In the genomic region with DNA sequence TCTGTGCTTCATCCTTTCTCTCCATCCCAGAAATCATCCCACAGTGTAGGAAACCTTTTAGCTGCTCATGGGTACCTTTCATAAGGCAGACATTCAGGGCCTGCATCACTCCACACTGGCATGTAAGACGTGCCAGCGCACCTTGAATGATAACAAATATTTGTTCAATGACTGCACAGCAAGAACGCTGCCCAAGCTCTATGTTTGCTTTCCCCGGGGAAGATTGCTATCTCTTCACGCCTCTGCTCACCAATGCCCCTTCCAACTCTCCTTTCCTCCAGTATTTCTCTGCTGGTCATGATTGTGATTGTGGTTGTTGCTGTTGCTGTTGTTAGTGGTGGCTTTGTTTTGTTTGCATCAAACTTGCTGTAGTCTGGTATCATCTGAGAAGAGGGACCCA, we compare ENCODE assay signal across 22 mouse cellular contexts. TPM values are rescaled to one million over a fixed set of nuclear protein-coding genes. Genes with fewer than 3 reads are reported as not detected.
A peak's percentile ranks its signal among the peaks of the same experiment; 100 is the strongest.
DNase-seq lines count a peak whose midpoint lies in the region; ATAC-seq and TF ChIP-seq lines count a peak whose summit lies in the region.
"Had no signal": no experiment of that assay in that cellular context is flagged by ENCODE, and none has a peak within 500 bp of the region (broad histone marks: within the 10 kb centered on the region; RNA-seq: fewer than 3 reads in every experiment).

No protein-coding gene starts in this region.

- no peaks in the 10 kb centered on the region for H3K36me3 ChIP-seq in midbrain, embryonic 10.5 days
- no peaks in the 10 kb centered on the region for H3K36me3 ChIP-seq in midbrain, embryonic 16.5 days (ENCODE audit: control insufficient read depth, insufficient read depth, low read length)
- H3K36me3 ChIP-seq in stomach, embryonic 16.5 days (ENCODE audit: control insufficient read depth, insufficient read depth, low read length), result no peaks in the 10 kb centered on the region
- H3K36me3 ChIP-seq: embryonic facial prominence, embryonic 13.5 days; forebrain, embryonic 12.5 days; heart, embryonic 15.5 days had no signal

- ATAC-seq in midbrain, embryonic 16.5 days, result no peak
- ATAC-seq in stomach, embryonic 16.5 days (ENCODE audit: insufficient read depth, low FRiP score), result peak; percentile 72; the same call in 1 of the 2 replicates
- ATAC-seq: activated CD4-positive, CD25-positive, alpha-beta regulatory T cell, adult 4 months; forebrain, embryonic 16.5 days; Patski had no signal

- WGBS in midbrain, embryonic 10.5 days, result 85% methylated on average over 5 of the region's 5 CpGs
- WGBS in midbrain, embryonic 16.5 days, result 74% methylated on average over 5 of the region's 5 CpGs
- 61% methylated on average over 5 of the region's 5 CpGs for WGBS in stomach, embryonic 16.5 days

- H3K9me3 ChIP-seq in midbrain, embryonic 10.5 days (replicated peaks), result no peaks in the 10 kb centered on the region
- no peaks in the 10 kb centered on the region for H3K9me3 ChIP-seq in midbrain, embryonic 16.5 days (replicated peaks; ENCODE audit: control insufficient read depth, low read length, poor library complexity, severe bottlenecking)
- no peaks in the 10 kb centered on the region for H3K9me3 ChIP-seq in stomach, embryonic 16.5 days (replicated peaks; ENCODE audit: control insufficient read depth, low read length)
- H3K9me3 ChIP-seq: embryonic facial prominence, embryonic 13.5 days; forebrain, embryonic 12.5 days; heart, embryonic 15.5 days had no signal

- DNase-seq in layer of hippocampus, adult 2 months (ENCODE audit: low spot score in 2 of 2), result no peak
- DNase-seq in layer of hippocampus, postnatal 25 days (ENCODE audit: extremely low spot score in 1 of 2, low spot score in 1 of 2), result no peak
- no peak for DNase-seq in midbrain, embryonic 10.5 days (ENCODE audit: low spot score)
- peak; percentile 57 for DNase-seq in gonadal fat pad, adult 2 months (ENCODE audit: low read depth)
- no peak for DNase-seq in right cerebral cortex, postnatal 25 days
- DNase-seq: adrenal gland, postnatal 14 days; cerebellum, adult 11-12 months; cerebellum, adult 9-11 months; cerebellum, postnatal 36 days; gastrocnemius, postnatal 10 days; heart, adult 2 months; heart, postnatal 14 days had no signal

- no peak overlapping the region for H3K4me3 ChIP-seq in layer of hippocampus, adult 2 months
- H3K4me3 ChIP-seq in midbrain, embryonic 10.5 days, result no peak overlapping the region
- no peak overlapping the region for H3K4me3 ChIP-seq in midbrain, embryonic 16.5 days (ENCODE audit: low read depth, low read length)
- no peak overlapping the region for H3K4me3 ChIP-seq in stomach, embryonic 16.5 days (replicated peaks; ENCODE audit: low read length)
- H3K4me3 ChIP-seq: embryonic facial prominence, embryonic 13.5 days; forebrain, embryonic 12.5 days; heart, adult 2 months; heart, embryonic 15.5 days had no signal

- peaks cover 19% of the 10 kb centered on the region for H3K4me1 ChIP-seq in midbrain, embryonic 10.5 days
- H3K4me1 ChIP-seq in midbrain, embryonic 16.5 days (ENCODE audit: control insufficient read depth, insufficient read depth, low read length), result peaks cover 3% of the 10 kb centered on the region; the same call in 1 of the 2 replicates
- peaks cover 16% of the 10 kb centered on the region for H3K4me1 ChIP-seq in stomach, embryonic 16.5 days (ENCODE audit: control insufficient read depth, insufficient read depth, low read length)
- H3K4me1 ChIP-seq: forebrain, embryonic 12.5 days; heart, embryonic 15.5 days had no signal

- H3K27ac ChIP-seq in layer of hippocampus, adult 2 months, result 0 out of 2 replicates have a peak overlapping the region, but pooled peaks have one; percentile 8
- 0 out of 2 replicates have a peak overlapping the region, but pooled peaks have one; percentile 15 for H3K27ac ChIP-seq in midbrain, embryonic 10.5 days (replicated peaks)
- no peak overlapping the region for H3K27ac ChIP-seq in midbrain, embryonic 16.5 days (ENCODE audit: low read length)
- no peak overlapping the region; the same call in 1 of the 2 replicates for H3K27ac ChIP-seq in stomach, embryonic 16.5 days (ENCODE audit: low read length)
- H3K27ac ChIP-seq: embryonic facial prominence, embryonic 13.5 days; heart, adult 2 months; heart, embryonic 15.5 days had no signal

- no peak overlapping the region for H3K4me2 ChIP-seq in midbrain, embryonic 16.5 days (ENCODE audit: low read length)
- H3K4me2 ChIP-seq in stomach, embryonic 16.5 days (ENCODE audit: low read depth, low read length), result no peak overlapping the region
- H3K4me2 ChIP-seq: embryonic facial prominence, embryonic 13.5 days; forebrain, embryonic 12.5 days; heart, embryonic 11.5 days; heart, embryonic 15.5 days had no signal

- H3K9ac ChIP-seq in midbrain, embryonic 16.5 days (ENCODE audit: low read depth, low read length), result no peak overlapping the region
- no peak overlapping the region for H3K9ac ChIP-seq in stomach, embryonic 16.5 days (ENCODE audit: low read length)
- H3K9ac ChIP-seq: embryonic facial prominence, embryonic 13.5 days; forebrain, embryonic 12.5 days; heart, embryonic 15.5 days had no signal

- H3K27me3 ChIP-seq in midbrain, embryonic 10.5 days (ENCODE audit: low read depth, poor library complexity, severe bottlenecking), result no peaks in the 10 kb centered on the region; the same call in 1 of the 2 replicates
- no peaks in the 10 kb centered on the region for H3K27me3 ChIP-seq in midbrain, embryonic 16.5 days (ENCODE audit: control insufficient read depth, insufficient read depth, low read depth, low read length)
- no peaks in the 10 kb centered on the region for H3K27me3 ChIP-seq in stomach, embryonic 16.5 days (ENCODE audit: control insufficient read depth, insufficient read depth, low read length)
- H3K27me3 ChIP-seq: CH12.LX; forebrain, embryonic 12.5 days; Patski had no signal

- no peak for TF ChIP-seq CTCF in layer of hippocampus, adult 2 months (conservative IDR thresholded peaks at IDR 0.05)

RNA-seq across cellular contexts. Expression of a gene that starts 28.3 kb away (rescaled TPM):
- total RNA-seq in layer of hippocampus, adult 2 months (2021), result 10 to 100 TPM; 34.5 to 44.5 TPM
- 10 to 100 TPM; 35.5 to 45.9 TPM for total RNA-seq in layer of hippocampus, postnatal 25 days (2021)
- 35.3 and 47.5 TPM in 2 replicates for polyA plus RNA-seq in midbrain, embryonic 10.5 days (2016; fragmentation: Nextera tagmentation; extraction: Ambion mirVana)
- 45.7 and 49.0 TPM in 2 replicates for polyA plus RNA-seq in midbrain, embryonic 16.5 days (2015; fragmentation: Nextera tagmentation; extraction: Ambion mirVana)
- polyA plus RNA-seq in gonadal fat pad, adult 2 months (2012; rRNA removed), result 20.7 and 32.9 TPM in 2 replicates
- polyA plus RNA-seq in stomach, embryonic 16.5 days (2015; fragmentation: Nextera tagmentation; extraction: Ambion mirVana), result 47.4 and 49.3 TPM in 2 replicates

Comparison
In these comparisons a context has a peak if more than half of its experiments do, and no peak if none do; other contexts are left out.
1. H3K27ac ChIP-seq: peak in layer of hippocampus, adult 2 months (single experiment) and midbrain, embryonic 10.5 days (single experiment); none in midbrain, embryonic 16.5 days (single experiment) and stomach, embryonic 16.5 days (single experiment).